Mouse (Mus musculus) forebrain, embryonic 16.5 days (tissue): Measurements from ENCODE around the gene Rpl35. TPM values are rescaled to one million over a fixed set of nuclear protein-coding genes. Genes with fewer than 3 reads are reported as not detected.

Source experiments
- ATAC-seq: fragments of 200-750 bp; cut with Nextera tagmentation; 2 replicates; pipeline ENCODE4 v1.8.0; 2017; ENCODE audit warnings: mild to moderate bottlenecking, moderate library complexity
- H3K27ac ChIP-seq: fragments of 300-500 bp; sonication (generic); 2 replicates; pipeline ENCODE4 v1.5.1; 2014; ENCODE audit warnings: low read length, control low read depth
- H3K27me3 ChIP-seq: fragments of 300-500 bp; sonication (generic); replicated peaks from 2 replicates; pipeline ENCODE4 v1.6.1; 2014; ENCODE audit warnings: low read length; ENCODE audit not compliant: control insufficient read depth, insufficient read depth
- H3K36me3 ChIP-seq: fragments of 300-500 bp; sonication (generic); 2 replicates; pipeline ENCODE4 v1.6.1; 2014; ENCODE audit not compliant: control insufficient read depth, insufficient read depth
- H3K4me1 ChIP-seq: fragments of 300-500 bp; sonication (generic); replicated peaks from 2 replicates; pipeline ENCODE4 v1.6.1; 2014; ENCODE audit warnings: low read length; ENCODE audit not compliant: control insufficient read depth, insufficient read depth
- H3K4me2 ChIP-seq: fragments of 300-500 bp; sonication (generic); 2 replicates; pipeline ENCODE4 v1.6.1; 2014; ENCODE audit warnings: mild to moderate bottlenecking, low read length, control low read depth
- H3K4me3 ChIP-seq: fragments of 300-500 bp; sonication (generic); replicated peaks from 2 replicates; pipeline ENCODE4 v1.5.1; 2014; ENCODE audit warnings: mild to moderate bottlenecking, low read length, control low read depth
- H3K9ac ChIP-seq: fragments of 300-500 bp; sonication (generic); replicated peaks from 2 replicates; pipeline ENCODE4 v1.6.1; 2014; ENCODE audit warnings: low read depth, low read length, control low read depth
- H3K9me3 ChIP-seq: fragments of 300-500 bp; sonication (generic); 2 replicates; pipeline ENCODE4 v1.6.1; 2016; ENCODE audit warnings: low read length; ENCODE audit not compliant: control insufficient read depth
- WGBS: fragments of 180-500 bp; shearing (Covaris S2); extraction: QIAGEN DNeasy Blood & Tissue Kit; methylation state at CpG from one replicate; pipeline ENCODE4 v1.1.7; 2014; 5-methylcytosine and 5-hydroxymethylcytosine counted together
- polyA plus RNA-seq: library from polyadenylated mRNA; unstranded; fragments of >200 nt; fragmentation: Nextera tagmentation; extraction: Ambion mirVana; gene quantifications from 2 replicates; pipeline ENCODE4 v1.2.1, GENCODE M21; 2015

Gene Rpl35
- polyA plus RNA-seq, 1 experiment from 2014 or later = 587 TPM

DNA sequence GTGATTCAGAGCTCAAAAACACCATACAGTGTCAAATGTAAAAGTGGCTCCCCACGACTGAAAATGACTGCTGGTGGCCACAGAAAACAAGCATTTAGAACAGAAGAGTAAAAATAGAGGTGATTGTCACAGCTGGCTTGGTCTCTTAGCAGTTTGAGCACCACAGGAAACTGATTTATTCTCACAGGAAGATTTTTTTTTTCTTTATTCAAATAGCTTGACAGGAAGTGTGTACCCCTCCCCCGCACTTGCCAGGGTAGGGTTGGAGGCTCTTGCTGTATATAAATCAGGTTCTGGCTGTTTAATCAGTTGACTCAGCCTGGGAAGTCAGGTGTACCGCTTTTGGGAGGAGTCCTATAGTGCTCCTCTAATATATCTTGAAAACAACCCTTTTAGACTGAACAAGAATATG is 3.5 kb upstream of the Rpl35 start:
- 34% methylated on average over 3 of the region's 3 CpGs for WGBS
- ATAC-seq = no peak
- H3K9ac ChIP-seq = peak overlapping the region; percentile 95
- H3K4me2 ChIP-seq = peak overlapping the region; percentile 74
- H3K4me1 ChIP-seq = peaks cover 39% of the 10 kb centered on the region
- H3K27ac ChIP-seq = no peak overlapping the region
- no peaks in the 10 kb centered on the region for H3K9me3 ChIP-seq
- no peaks in the 10 kb centered on the region for H3K27me3 ChIP-seq
- peak overlapping the region; percentile 67 for H3K4me3 ChIP-seq
- H3K36me3 ChIP-seq = peaks cover 6% of the 10 kb centered on the region

DNA sequence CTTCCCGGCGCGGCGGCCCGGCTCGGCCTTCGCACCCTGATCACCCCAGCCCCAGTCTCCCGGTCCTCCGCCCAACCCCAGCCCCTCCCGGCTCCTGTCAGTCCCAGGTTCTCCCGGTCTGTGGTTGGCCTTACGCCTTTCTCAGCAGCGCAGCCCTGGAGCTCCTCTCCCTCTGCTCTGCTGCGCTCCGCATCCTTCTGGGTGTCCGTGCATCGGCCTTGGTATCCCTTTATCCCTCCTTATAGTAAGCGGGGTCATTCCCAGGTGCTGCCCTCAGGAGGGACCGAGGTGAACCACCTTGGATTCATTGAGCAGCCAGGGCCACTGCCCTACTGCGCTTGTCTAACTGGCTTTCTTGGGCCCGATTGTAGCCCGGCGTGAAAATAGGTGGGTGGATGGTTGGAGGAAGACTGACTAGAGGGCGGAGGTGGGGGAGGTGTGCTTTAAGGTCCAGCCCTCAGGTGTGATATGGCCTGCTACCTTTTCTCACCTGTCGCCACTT is 3.0 kb upstream of the Rpl35 start:
- peaks cover 6% of the 10 kb centered on the region for H3K36me3 ChIP-seq
- peak overlapping the region; percentile 74 for H3K4me2 ChIP-seq
- peak overlapping the region; percentile 83 for H3K27ac ChIP-seq
- peak; percentile 39 for ATAC-seq
- H3K27me3 ChIP-seq = no peaks in the 10 kb centered on the region
- WGBS = under 1% methylated on average over 25 of the region's 25 CpGs
- no peaks in the 10 kb centered on the region for H3K9me3 ChIP-seq
- peaks cover 45% of the 10 kb centered on the region for H3K4me1 ChIP-seq
- H3K4me3 ChIP-seq = peak overlapping the region; percentile 67
- peak overlapping the region; percentile 95 for H3K9ac ChIP-seq

DNA sequence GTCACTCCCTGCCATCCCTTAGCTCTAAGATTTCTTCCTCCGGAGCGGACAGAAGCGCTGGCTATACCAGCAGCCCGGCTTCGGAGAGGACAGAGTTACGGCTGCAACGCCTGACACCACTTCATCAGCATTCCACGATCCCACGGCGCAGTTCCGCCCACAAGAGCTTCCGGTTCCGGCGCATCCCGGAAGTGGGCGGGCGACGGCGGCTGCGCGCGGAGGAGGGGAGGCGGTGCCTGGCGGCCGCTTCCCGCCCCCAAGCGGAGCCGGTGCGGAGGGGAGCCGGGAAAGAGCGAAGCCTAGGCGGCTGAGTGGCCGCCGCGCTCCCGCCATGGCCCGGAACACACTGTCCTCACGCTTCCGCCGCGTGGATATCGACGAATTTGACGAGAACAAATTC is 2.4 kb upstream of the Rpl35 start:
- Histone ChIP-seq H3K9ac (peak overlapping the region; percentile 95), H3K4me2 (peak overlapping the region; percentile 90), H3K9me3 (no peaks in the 10 kb centered on the region), H3K4me3 (peak overlapping the region; percentile 67), H3K4me1 (peaks cover 50% of the 10 kb centered on the region), H3K27ac (peak overlapping the region; percentile 93), H3K27me3 (no peaks in the 10 kb centered on the region), H3K36me3 (peaks cover 2% of the 10 kb centered on the region)
- peak; percentile 89 for ATAC-seq
- under 1% methylated on average over 44 of the region's 44 CpGs for WGBS

DNA sequence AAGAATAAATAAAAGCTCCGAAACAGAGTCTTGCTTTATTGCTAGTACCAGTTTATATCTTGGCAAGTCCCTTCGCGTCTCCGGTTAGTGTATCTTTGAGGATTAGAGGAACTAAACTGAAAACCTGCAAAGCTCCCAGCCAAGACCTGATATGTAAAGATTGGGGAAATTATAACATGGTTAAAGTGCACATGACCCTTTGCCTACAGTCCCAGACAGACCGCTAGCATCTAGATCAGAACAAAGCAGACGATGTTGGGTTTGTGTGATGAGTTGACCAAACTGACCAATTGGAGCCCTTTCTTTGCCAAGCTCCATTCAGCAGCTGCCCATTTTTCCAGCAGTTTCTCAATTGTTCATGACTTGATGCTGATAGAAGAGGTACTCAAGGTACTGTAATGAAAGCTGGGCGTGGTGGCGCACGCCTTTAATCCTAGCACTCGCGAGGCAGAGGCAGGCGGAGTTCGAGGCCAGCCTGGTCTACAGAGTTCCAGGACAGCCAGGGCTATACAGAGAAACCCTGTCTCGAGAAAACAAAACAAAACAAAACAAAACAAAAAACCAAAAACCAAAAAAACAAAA is 816 bp upstream of the Rpl35 start:
- Histone ChIP-seq H3K9me3 (no peaks in the 10 kb centered on the region), H3K4me3 (peak overlapping the region; percentile 92; the same call in 1 of the 2 replicates), H3K27ac (no peak overlapping the region), H3K4me2 (peak overlapping the region; percentile 83), H3K27me3 (no peaks in the 10 kb centered on the region), H3K36me3 (peaks cover under 1% of the 10 kb centered on the region; the same call in 1 of the 2 replicates), H3K9ac (0 out of 2 replicates have a peak overlapping the region, but pooled peaks have one; percentile 5), H3K4me1 (peaks cover 54% of the 10 kb centered on the region)
- 87% methylated on average over 14 of the region's 14 CpGs for WGBS
- no peak for ATAC-seq

DNA sequence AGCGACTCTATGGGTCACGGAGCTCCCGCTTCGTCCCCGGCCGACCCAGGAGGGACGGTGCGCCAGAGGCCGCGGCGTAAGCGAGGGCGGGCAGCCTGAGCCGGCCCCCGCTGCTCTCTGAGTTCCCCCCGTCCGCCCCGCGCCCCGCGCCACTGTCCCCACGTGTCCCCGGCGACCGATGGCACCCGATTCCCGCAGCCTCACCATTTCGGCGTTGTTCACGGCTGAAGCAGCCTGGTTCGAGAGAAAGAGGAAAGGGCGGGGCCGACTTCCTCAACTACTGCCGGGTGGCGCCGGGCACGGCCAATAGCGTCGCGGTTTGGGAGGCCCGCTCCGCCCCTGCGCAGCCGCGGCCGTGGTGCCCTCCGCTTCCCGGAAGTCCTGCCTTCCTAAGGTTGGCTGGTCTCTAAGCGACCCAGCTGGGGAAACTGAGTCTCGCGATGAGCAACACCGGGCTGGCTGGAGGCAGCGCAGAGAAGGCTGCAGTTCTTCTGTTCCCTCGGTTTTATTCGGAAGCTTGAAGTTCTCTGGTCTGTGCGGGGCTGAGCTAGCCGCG is 466 bp downstream of the Rpl35 start, which contains the start of gene Arpc5l:
TSS of gene Arpc5l (plus strand) at position 469 of the 556 bp plus-strand sequence.
- peaks cover 46% of the 10 kb centered on the region for H3K4me1 ChIP-seq
- H3K36me3 ChIP-seq = peaks cover 13% of the 10 kb centered on the region
- H3K9ac ChIP-seq = peak within 1 kb of the TSS; percentile 82
- H3K27ac ChIP-seq = peak within 1 kb of the TSS; percentile 78
- no peaks in the 10 kb centered on the region for H3K27me3 ChIP-seq
- ATAC-seq = peak; percentile 89
- H3K9me3 ChIP-seq = no peaks in the 10 kb centered on the region
- under 1% methylated on average over 58 of the region's 58 CpGs for WGBS
- peak within 1 kb of the TSS; percentile 83 for H3K4me2 ChIP-seq
- peak within 1 kb of the TSS; percentile 92 for H3K4me3 ChIP-seq

DNA sequence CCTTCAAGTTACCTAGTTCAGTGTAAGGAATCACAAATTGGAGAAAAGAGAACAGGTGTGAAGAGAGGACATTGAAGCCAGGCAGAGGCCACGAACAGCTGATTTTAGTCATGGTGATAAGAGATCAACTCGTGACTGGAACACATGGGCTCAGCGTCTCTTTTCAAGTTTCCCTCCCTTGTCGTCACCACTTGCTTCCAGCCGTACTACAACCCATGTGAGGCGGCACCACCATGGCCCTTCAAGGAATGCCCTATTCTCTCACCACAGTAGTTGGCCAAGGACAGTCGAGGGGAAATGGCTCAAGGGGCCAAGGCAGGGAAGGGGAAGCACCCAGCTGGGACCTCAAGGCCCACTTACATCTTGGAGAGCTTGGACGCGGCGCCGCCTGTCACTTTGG is 1.1 kb downstream of the Rpl35 start:
- no peaks in the 10 kb centered on the region for H3K27me3 ChIP-seq
- no peak for ATAC-seq
- under 1% methylated on average over 11 of the region's 11 CpGs for WGBS

DNA sequence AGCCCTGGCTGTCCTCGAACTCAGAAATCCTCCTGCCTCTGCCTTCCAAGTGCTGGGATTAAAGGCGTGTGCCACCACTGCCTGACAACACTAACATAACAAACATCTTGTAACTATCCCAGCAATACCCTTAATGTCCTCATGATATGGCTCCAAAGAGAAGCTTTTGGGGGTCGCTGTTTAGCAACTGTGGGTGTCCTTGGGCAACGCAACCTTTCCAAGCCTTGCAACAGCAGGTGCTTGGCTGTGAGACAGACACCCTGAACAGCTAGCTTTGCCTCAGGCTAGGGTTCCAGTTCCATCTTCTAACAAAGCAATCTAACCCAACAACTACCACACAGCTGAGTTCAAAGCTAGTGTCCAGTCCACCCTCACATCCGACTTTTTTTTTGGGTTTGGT is 1.9 kb downstream of the Rpl35 start:
- H3K27ac ChIP-seq = no peak overlapping the region
- H3K27me3 ChIP-seq = no peaks in the 10 kb centered on the region
- H3K4me1 ChIP-seq = peaks cover 33% of the 10 kb centered on the region
- peak overlapping the region; percentile 83 for H3K4me2 ChIP-seq
- H3K4me3 ChIP-seq = peak overlapping the region; percentile 92
- no peaks in the 10 kb centered on the region for H3K9me3 ChIP-seq
- H3K9ac ChIP-seq = no peak overlapping the region
- peaks cover 18% of the 10 kb centered on the region for H3K36me3 ChIP-seq
- ATAC-seq = no peak
- WGBS = 75% methylated on average over 5 of the region's 5 CpGs

More for the DNA sequence above, 1.1 kb downstream of the Rpl35 start:
- peaks cover 41% of the 10 kb centered on the region for H3K4me1 ChIP-seq
- no peaks in the 10 kb centered on the region for H3K9me3 ChIP-seq
- H3K9ac ChIP-seq = peak overlapping the region; percentile 82
- H3K4me2 ChIP-seq = peak overlapping the region; percentile 83
- peak overlapping the region; percentile 92 for H3K4me3 ChIP-seq
- H3K27ac ChIP-seq = peak overlapping the region; percentile 75
- peaks cover 18% of the 10 kb centered on the region for H3K36me3 ChIP-seq

DNA sequence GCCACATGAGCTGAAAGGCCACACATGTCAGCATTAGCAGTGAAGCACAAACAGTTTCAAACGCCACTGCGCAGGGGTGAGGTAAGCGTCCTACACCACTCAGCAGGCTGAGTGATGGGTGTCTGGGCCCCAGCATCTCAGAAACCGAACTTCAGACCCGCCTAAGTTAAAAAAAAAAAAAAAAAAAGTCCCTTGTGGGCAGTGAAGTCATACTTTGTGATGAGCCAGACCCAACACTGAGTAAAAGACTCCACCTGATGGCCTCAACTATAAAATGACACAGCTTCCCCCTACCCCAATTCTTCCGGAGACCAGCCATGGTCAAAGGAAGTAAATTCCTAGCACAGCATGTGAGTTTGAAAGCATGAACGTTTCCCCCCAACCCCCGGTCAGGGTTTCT is 2.3 kb downstream of the Rpl35 start:
- Histone ChIP-seq H3K9me3 (no peaks in the 10 kb centered on the region), H3K4me1 (peaks cover 34% of the 10 kb centered on the region), H3K4me2 (peak overlapping the region; percentile 21), H3K36me3 (peaks cover 18% of the 10 kb centered on the region), H3K4me3 (0 out of 2 replicates have a peak overlapping the region, but pooled peaks have one; percentile 6), H3K27ac (no peak overlapping the region), H3K27me3 (no peaks in the 10 kb centered on the region), H3K9ac (no peak overlapping the region)
- WGBS = 53% methylated on average over 8 of the region's 8 CpGs
- no peak for ATAC-seq

DNA sequence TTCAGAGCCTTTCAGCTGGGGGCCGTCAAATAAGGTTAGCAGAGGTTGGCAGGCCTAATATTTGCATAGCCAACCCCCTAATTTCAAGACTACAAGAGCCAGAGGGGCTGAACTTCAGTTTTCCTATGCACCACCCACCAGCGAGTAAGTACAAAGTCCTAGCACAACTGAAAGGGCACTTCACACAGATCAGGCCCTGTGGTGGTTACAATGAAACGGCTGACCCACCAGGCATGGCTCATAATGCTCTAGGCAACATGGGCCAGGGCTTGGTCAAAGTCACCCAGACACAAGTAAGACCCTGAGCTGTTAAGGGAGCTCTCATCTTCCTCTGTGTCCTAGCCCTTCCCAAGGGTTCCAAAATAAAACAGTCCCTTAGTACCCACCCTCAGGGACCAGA is 3.6 kb downstream of the Rpl35 start:
- H3K9ac ChIP-seq = no peak overlapping the region
- no peak overlapping the region for H3K4me3 ChIP-seq
- 85% methylated on average over 3 of the region's 3 CpGs for WGBS
- H3K27me3 ChIP-seq = no peaks in the 10 kb centered on the region
- no peak overlapping the region for H3K4me2 ChIP-seq
- peaks cover 18% of the 10 kb centered on the region for H3K36me3 ChIP-seq
- no peak overlapping the region for H3K27ac ChIP-seq
- peaks cover 34% of the 10 kb centered on the region for H3K4me1 ChIP-seq
- no peaks in the 10 kb centered on the region for H3K9me3 ChIP-seq
- no peak for ATAC-seq
